Mouse (Mus musculus) embryonic facial prominence, embryonic 11.5 days (tissue): Measurements from ENCODE around the gene Lrp10. TPM values are rescaled to one million over a fixed set of nuclear protein-coding genes. Genes with fewer than 3 reads are reported as not detected.

Experiments
- ATAC-seq: fragments of 200-750 bp; cut with Nextera tagmentation; replicated peaks from 2 replicates; pipeline ENCODE4 v1.8.0; 2017; ENCODE audit warnings: low read depth; ENCODE audit not compliant: insufficient number of reproducible peaks, low FRiP score, low TSS enrichment
- DNase-seq: peaks from one replicate; pipeline ENCODE4 v3.0.0-alpha.2; 2015; ENCODE audit warnings: low spot score
- H3K27ac ChIP-seq: fragments of 300-500 bp; sonication (generic); replicated peaks from 2 replicates; pipeline ENCODE4 v1.5.1; 2014; ENCODE audit warnings: mild to moderate bottlenecking, low read depth, low read length, control low read depth
- H3K27me3 ChIP-seq: fragments of 300-500 bp; sonication (generic); 2 replicates; pipeline ENCODE4 v1.6.1; 2014; ENCODE audit warnings: mild to moderate bottlenecking, low read length, moderate library complexity, mixed read lengths; ENCODE audit not compliant: control insufficient read depth, insufficient read depth
- H3K36me3 ChIP-seq: fragments of 300-500 bp; sonication (generic); replicated peaks from 2 replicates; pipeline ENCODE4 v1.6.1; 2014; ENCODE audit warnings: low read depth, mild to moderate bottlenecking, low read length, moderate library complexity, mixed read lengths; ENCODE audit not compliant: control insufficient read depth, insufficient read depth
- H3K4me1 ChIP-seq: fragments of 300-500 bp; sonication (generic); 2 replicates; pipeline ENCODE4 v1.6.1; 2014; ENCODE audit warnings: low read length, mixed read lengths; ENCODE audit not compliant: control insufficient read depth, insufficient read depth
- H3K4me2 ChIP-seq: fragments of 300-500 bp; sonication (generic); 2 replicates; pipeline ENCODE4 v1.6.1; 2014; ENCODE audit warnings: low read depth, mild to moderate bottlenecking, control low read depth, low read length, moderate library complexity
- H3K4me3 ChIP-seq: fragments of 300-500 bp; sonication (generic); 2 replicates; pipeline ENCODE4 v1.5.1; 2014; ENCODE audit warnings: low read depth, low read length, control low read depth
- H3K9ac ChIP-seq: fragments of 300-500 bp; sonication (generic); replicated peaks from 2 replicates; pipeline ENCODE4 v1.6.1; 2014; ENCODE audit warnings: mild to moderate bottlenecking, control low read depth, low read length
- H3K9me3 ChIP-seq: fragments of 300-500 bp; sonication (generic); replicated peaks from 2 replicates; pipeline ENCODE4 v1.6.1; 2016; ENCODE audit warnings: mild to moderate bottlenecking, low read length, inconsistent platforms, mixed read lengths; ENCODE audit not compliant: control insufficient read depth
- WGBS: fragments of 180-500 bp; shearing (Covaris S2); extraction: QIAGEN DNeasy Blood & Tissue Kit; methylation state at CpG from one replicate; pipeline ENCODE4 v1.1.7; 2014; 5-methylcytosine and 5-hydroxymethylcytosine counted together
- polyA plus RNA-seq: library from polyadenylated mRNA; unstranded; fragments of >200 nt; fragmentation: Nextera tagmentation; extraction: Ambion mirVana; gene quantifications from 2 replicates; pipeline ENCODE4 v1.2.1, GENCODE M21; 2014

Gene Lrp10
- polyA plus RNA-seq, 1 experiment from 2014 or later = 13.9 TPM

GRCm38 (mm10) chr14:54485899-54486298 is 22.0 kb downstream of the Lrp10 start:
- Histone ChIP-seq H3K9ac (no peak overlapping the region), H3K9me3 (no peaks in the 10 kb centered on the region), H3K27me3 (no peaks in the 10 kb centered on the region), H3K36me3 (no peaks in the 10 kb centered on the region), H3K27ac (no peak overlapping the region), H3K4me1 (no peaks in the 10 kb centered on the region), H3K4me3 (no peak overlapping the region), H3K4me2 (no peak overlapping the region)
- DNase-seq = no peak
- 90% methylated on average over 7 of the region's 7 CpGs for WGBS
- no peak for ATAC-seq

- WGBS = 73% methylated on average over 2 of the region's 2 CpGs
- H3K27me3 ChIP-seq = no peaks in the 10 kb centered on the region
- H3K9me3 ChIP-seq = no peaks in the 10 kb centered on the region
- H3K9ac ChIP-seq = no peak overlapping the region
- ATAC-seq (no peak), DNase-seq (no peak)
- no peak overlapping the region for H3K27ac ChIP-seq
- no peak overlapping the region for H3K4me3 ChIP-seq
- H3K4me1 ChIP-seq = no peaks in the 10 kb centered on the region
- H3K4me2 ChIP-seq = no peak overlapping the region
- no peaks in the 10 kb centered on the region for H3K36me3 ChIP-seq
These were observed 23.8 kb downstream of the Lrp10 start for GRCm38 (mm10) chr14:54487732-54488131.

- Histone ChIP-seq H3K9ac (no peak overlapping the region), H3K27ac (no peak overlapping the region), H3K4me3 (no peak overlapping the region), H3K36me3 (no peaks in the 10 kb centered on the region), H3K4me2 (no peak overlapping the region), H3K9me3 (no peaks in the 10 kb centered on the region), H3K4me1 (no peaks in the 10 kb centered on the region), H3K27me3 (no peaks in the 10 kb centered on the region)
- DNase-seq = no peak
- no peak for ATAC-seq
These were observed 24.4 kb downstream of the Lrp10 start for GRCm38 (mm10) chr14:54488350-54488749.

GRCm38 (mm10) chr14:54492345-54493131 is 28.6 kb downstream of the Lrp10 start:
- ATAC-seq (peak; percentile 44; the same call in 1 of the 2 replicates), DNase-seq (peak; percentile 26)
- Histone ChIP-seq H3K9ac (no peak overlapping the region), H3K36me3 (no peaks in the 10 kb centered on the region), H3K27me3 (no peaks in the 10 kb centered on the region), H3K9me3 (no peaks in the 10 kb centered on the region), H3K4me1 (no peaks in the 10 kb centered on the region), H3K4me2 (no peak overlapping the region), H3K27ac (no peak overlapping the region), H3K4me3 (no peak overlapping the region)
- 67% methylated on average over 18 of the region's 18 CpGs for WGBS

GRCm38 (mm10) chr14:54493236-54493635 is 29.3 kb downstream of the Lrp10 start:
- Histone ChIP-seq H3K4me3 (no peak overlapping the region), H3K36me3 (no peaks in the 10 kb centered on the region), H3K9ac (no peak overlapping the region), H3K27ac (no peak overlapping the region), H3K4me1 (no peaks in the 10 kb centered on the region), H3K27me3 (no peaks in the 10 kb centered on the region), H3K9me3 (no peaks in the 10 kb centered on the region), H3K4me2 (no peak overlapping the region)
- ATAC-seq (no peak), DNase-seq (no peak)
- WGBS = 89% methylated on average over 5 of the region's 5 CpGs

- Histone ChIP-seq H3K36me3 (no peaks in the 10 kb centered on the region), H3K9ac (no peak overlapping the region), H3K9me3 (no peaks in the 10 kb centered on the region), H3K27ac (no peak overlapping the region), H3K4me1 (no peaks in the 10 kb centered on the region), H3K27me3 (no peaks in the 10 kb centered on the region), H3K4me2 (no peak overlapping the region), H3K4me3 (no peak overlapping the region)
- WGBS = 3% methylated on average over 3 of the region's 3 CpGs
- peak; percentile 78 for DNase-seq
- no peak for ATAC-seq
These were observed 30.3 kb downstream of the Lrp10 start for GRCm38 (mm10) chr14:54494234-54494633.

- H3K27me3 ChIP-seq = no peaks in the 10 kb centered on the region
- no peak for DNase-seq
- H3K4me3 ChIP-seq = no peak overlapping the region
- H3K4me2 ChIP-seq = no peak overlapping the region
- no peak overlapping the region for H3K9ac ChIP-seq
- ATAC-seq = no peak
- 87% methylated on average over 14 of the region's 14 CpGs for WGBS
- no peak overlapping the region for H3K27ac ChIP-seq
- no peaks in the 10 kb centered on the region for H3K9me3 ChIP-seq
- H3K36me3 ChIP-seq = no peaks in the 10 kb centered on the region
- no peaks in the 10 kb centered on the region for H3K4me1 ChIP-seq
These were observed 32.8 kb downstream of the Lrp10 start for GRCm38 (mm10) chr14:54496706-54497105.

GRCm38 (mm10) chr14:54499330-54499729 is 35.4 kb downstream of the Lrp10 start:
- no peaks in the 10 kb centered on the region for H3K4me1 ChIP-seq
- DNase-seq = no peak
- H3K27me3 ChIP-seq = no peaks in the 10 kb centered on the region
- H3K9me3 ChIP-seq = no peaks in the 10 kb centered on the region
- no peaks in the 10 kb centered on the region for H3K36me3 ChIP-seq
- no peak overlapping the region for H3K27ac ChIP-seq
- no peak overlapping the region for H3K4me3 ChIP-seq
- WGBS = 74% methylated on average over 2 of the region's 2 CpGs
- no peak overlapping the region for H3K4me2 ChIP-seq
- H3K9ac ChIP-seq = no peak overlapping the region
- ATAC-seq = no peak
